Mouse (Mus musculus): ENCODE data around the gene Atp8a2.

GRCm38 (mm10) chr14:60143234-60143633 is 53.7 kb downstream of the Atp8a2 start:
- TF ChIP-seq EP300 (IDR thresholded peaks at IDR 0.05; ENCODE audit: insufficient read depth, low read depth, low read length) = no peak
- no peak for TF ChIP-seq POLR2A (IDR thresholded peaks at IDR 0.05; ENCODE audit: insufficient read depth, low read depth, low read length)
